Mouse (Mus musculus) MEL (cell line): ENCODE measurements around the gene Myo9b. TPM values are rescaled to one million over a fixed set of nuclear protein-coding genes. Genes with fewer than 3 reads are reported as not detected.

Experiments
- DNase-seq: peaks from one replicate; pipeline ENCODE4 v3.0.0; 2011; ENCODE audit warnings: low read depth, low spot score
- H3K27ac ChIP-seq: 2 replicates; pipeline ENCODE4 v1.5.1; 2012; ENCODE audit warnings: low read depth, mild to moderate bottlenecking, control low read depth, low read length, moderate library complexity; ENCODE audit not compliant: control insufficient read depth
- H3K27me3 ChIP-seq, 2 experiments: fragments of 150-350 bp in 1 of 2; sonication (generic) in 1 of 2; 2 replicates each; pipeline ENCODE4 v1.6.1; 2012; ENCODE audit warnings: low read length in 2 of 2, mild to moderate bottlenecking in 2 of 2, improper control_type of control experiment in 1 of 2, moderate library complexity in 1 of 2; ENCODE audit not compliant: insufficient read depth in 2 of 2, control insufficient read depth in 1 of 2
- H3K36me3 ChIP-seq, 2 experiments: 2 replicates each; pipeline ENCODE4 v1.6.1; 2012 to 2014; ENCODE audit warnings: low read length in 2 of 2, improper control_type of control experiment in 1 of 2, inconsistent platforms in 1 of 2, mild to moderate bottlenecking in 1 of 2; ENCODE audit not compliant: insufficient read depth in 2 of 2, control insufficient read depth in 1 of 2
- H3K4me1 ChIP-seq, 2 experiments: fragments of 150-350 bp in 1 of 2; sonication (generic) in 1 of 2; 2 replicates each; pipeline ENCODE4 v1.6.1; 2012; ENCODE audit warnings: low read length in 2 of 2, improper control_type of control experiment in 1 of 2, mild to moderate bottlenecking in 1 of 2; ENCODE audit not compliant: insufficient read depth in 2 of 2, control insufficient read depth in 1 of 2
- H3K4me3 ChIP-seq, 2 experiments: fragments of 150-350 bp in 1 of 2; sonication (generic) in 1 of 2; 2 replicates each; pipeline ENCODE4 v1.5.1; 2012; ENCODE audit warnings: low read depth in 2 of 2, low read length in 2 of 2, mild to moderate bottlenecking in 2 of 2, moderate library complexity in 2 of 2, control low read depth in 1 of 2, improper control_type of control experiment in 1 of 2; ENCODE audit not compliant: control insufficient read depth in 1 of 2, insufficient read depth in 1 of 2
- H3K79me2 ChIP-seq: 2 replicates; pipeline ENCODE4 v1.6.1; 2012; ENCODE audit warnings: mild to moderate bottlenecking, low read length, moderate library complexity; ENCODE audit not compliant: control insufficient read depth, poor library complexity, insufficient read depth
- H3K9ac ChIP-seq: 2 replicates; pipeline ENCODE4 v1.6.1; 2012; ENCODE audit warnings: low read depth, mild to moderate bottlenecking, control low read depth, low read length, moderate library complexity; ENCODE audit not compliant: control insufficient read depth, poor library complexity, severe bottlenecking
- H3K9me3 ChIP-seq: fragments of 150-350 bp; sonication (generic); replicated peaks from 2 replicates; pipeline ENCODE4 v1.6.1; 2012; ENCODE audit warnings: mild to moderate bottlenecking, low read length, improper control_type of control experiment, moderate library complexity; ENCODE audit not compliant: insufficient read depth
- CTCF ChIP-seq, 3 experiments: IDR thresholded peaks in 2 of 3; conservative IDR thresholded peaks in 1 of 3; 2 replicates each; pipeline ENCODE4 v1.5.1; 2011 to 2012; ENCODE audit warnings: low read length in 3 of 3, low read depth in 2 of 3, mild to moderate bottlenecking in 2 of 3, improper control_type of control experiment in 1 of 3, inconsistent platforms in 1 of 3, mixed read lengths in 1 of 3, moderate library complexity in 1 of 3; ENCODE audit not compliant: control insufficient read depth in 1 of 3, insufficient read depth in 1 of 3, poor library complexity in 1 of 3, severe bottlenecking in 1 of 3
- E2F4 ChIP-seq: IDR thresholded peaks from 2 replicates; pipeline ENCODE4 v1.6.1; 2011; ENCODE audit warnings: low read depth, low read length, improper control_type of control experiment, borderline replicate concordance
- GABPA ChIP-seq: IDR thresholded peaks from 2 replicates; pipeline ENCODE4 v1.6.1; 2012; ENCODE audit warnings: low read depth, mild to moderate bottlenecking, inconsistent platforms, low read length, improper control_type of control experiment, moderate library complexity
- GATA1 ChIP-seq: IDR thresholded peaks from 2 replicates; pipeline ENCODE4 v1.6.1; 2011; ENCODE audit warnings: low read depth, low read length, improper control_type of control experiment
- MAFK ChIP-seq: IDR thresholded peaks from 2 replicates; pipeline ENCODE4 v1.6.1; 2011; ENCODE audit warnings: low read depth, mild to moderate bottlenecking, low read length, improper control_type of control experiment, borderline replicate concordance
- MAZ ChIP-seq: IDR thresholded peaks from 2 replicates; pipeline ENCODE4 v1.6.1; 2012; ENCODE audit warnings: low read depth, mild to moderate bottlenecking, inconsistent platforms, low read length, improper control_type of control experiment
- MEF2A ChIP-seq: IDR thresholded peaks from 2 replicates; pipeline ENCODE4 v1.6.1; 2014; ENCODE audit warnings: low read depth, mild to moderate bottlenecking, inconsistent platforms, low read length, improper control_type of control experiment; ENCODE audit not compliant: poor library complexity, insufficient replicate concordance, severe bottlenecking; ENCODE audit errors: extremely low read depth
- MXI1 ChIP-seq: IDR thresholded peaks from 2 replicates; pipeline ENCODE4 v1.6.1; 2011; ENCODE audit warnings: mild to moderate bottlenecking, low read depth, low read length, improper control_type of control experiment
- MYB ChIP-seq: IDR thresholded peaks from 2 replicates; pipeline ENCODE4 v1.6.1; 2011; ENCODE audit warnings: mild to moderate bottlenecking, low read depth, low read length, improper control_type of control experiment
- NELFE ChIP-seq: IDR thresholded peaks from 2 replicates; pipeline ENCODE4 v1.6.1; 2011; ENCODE audit warnings: low read depth, low read length, improper control_type of control experiment
- NRF1 ChIP-seq: IDR thresholded peaks from 2 replicates; pipeline ENCODE4 v1.6.1; 2014; ENCODE audit warnings: low read depth, mild to moderate bottlenecking, inconsistent platforms, low read length, improper control_type of control experiment, moderate library complexity; ENCODE audit not compliant: poor library complexity, insufficient read depth, severe bottlenecking
- POLR2A ChIP-seq, 2 experiments: IDR thresholded peaks; 2 replicates each; pipeline ENCODE4 v1.6.1; 2011 to 2012; ENCODE audit warnings: low read length in 2 of 2, mild to moderate bottlenecking in 2 of 2, control low read depth in 1 of 2, improper control_type of control experiment in 1 of 2, low read depth in 1 of 2, moderate library complexity in 1 of 2; ENCODE audit not compliant: control insufficient read depth in 1 of 2, insufficient read depth in 1 of 2, poor library complexity in 1 of 2
- POLR2AphosphoS2 ChIP-seq: IDR thresholded peaks from 2 replicates; pipeline ENCODE4 v1.6.1; 2011; ENCODE audit warnings: low read length, improper control_type of control experiment
- POLR2AphosphoS5 ChIP-seq: IDR thresholded peaks from 2 replicates; pipeline ENCODE4 v1.6.1; 2012; ENCODE audit warnings: low read depth, borderline replicate concordance, mild to moderate bottlenecking, inconsistent platforms, low read length, moderate library complexity, mixed read lengths
- RAD21 ChIP-seq: IDR thresholded peaks from 2 replicates; pipeline ENCODE4 v1.6.1; 2011; ENCODE audit warnings: mild to moderate bottlenecking, low read depth, low read length, improper control_type of control experiment
- SIN3A ChIP-seq: IDR thresholded peaks from 2 replicates; pipeline ENCODE4 v1.6.1; 2012; ENCODE audit warnings: low read length, improper control_type of control experiment, inconsistent platforms
- SMC3 ChIP-seq: IDR thresholded peaks from 2 replicates; pipeline ENCODE4 v1.6.1; 2011; ENCODE audit warnings: low read depth, low read length, improper control_type of control experiment
- USF1 ChIP-seq: IDR thresholded peaks from 2 replicates; pipeline ENCODE4 v1.6.1; 2014; ENCODE audit warnings: low read depth, mild to moderate bottlenecking, inconsistent platforms, low read length, improper control_type of control experiment, moderate library complexity
- ZMIZ1 ChIP-seq: IDR thresholded peaks from 2 replicates; pipeline ENCODE4 v1.6.1; 2012; ENCODE audit warnings: low read depth, mild to moderate bottlenecking, inconsistent platforms, low read length, improper control_type of control experiment, moderate library complexity
- ZNF384 ChIP-seq: IDR thresholded peaks from 2 replicates; pipeline ENCODE4 v1.6.1; 2012; ENCODE audit warnings: low read depth, mild to moderate bottlenecking, inconsistent platforms, low read length, improper control_type of control experiment
- polyA plus RNA-seq, 2 experiments: library from polyadenylated mRNA; stranded (reverse) in 1 of 2; unstranded in 1 of 2; fragments of >175 nt in 1 of 2; fragments of >200 nt in 1 of 2; gene quantifications; 2 replicates each; pipeline versions ENCODE4 v1.2.1 to v1.2.4; 2012; ENCODE audit warnings: low replicate concordance in 2 of 2, low read depth in 1 of 2; ENCODE audit not compliant: insufficient read length in 2 of 2, insufficient read depth in 1 of 2, missing spikeins in 1 of 2
- total RNA-seq: library from RNA; depleted of rRNA; stranded (reverse); fragments of 300-350 nt; gene quantifications from 2 replicates; pipeline ENCODE4 v1.2.3, GENCODE M21; 2012

Myo9b gene
- total and polyA plus RNA-seq, 3 experiments = 35.8 to 54.8 (median 52.3) TPM

GRCm38 (mm10) chr8:71351520-71351919 is 79.0 kb downstream of the Myo9b start:
- no peak for DNase-seq
- no peak for TF ChIP-seq MEF2A
- no peak for TF ChIP-seq POLR2AphosphoS2
- TF ChIP-seq SMC3 = no peak
- no peak for TF ChIP-seq ZMIZ1
- TF ChIP-seq GATA1 = no peak
- TF ChIP-seq GABPA = no peak
- no peak for TF ChIP-seq RAD21
- no peak for TF ChIP-seq NELFE
- TF ChIP-seq MAZ = no peak
- no peak for TF ChIP-seq SIN3A
- TF ChIP-seq MYB = no peak
- TF ChIP-seq E2F4 = no peak
- TF ChIP-seq NRF1 = no peak
- TF ChIP-seq POLR2AphosphoS5 = no peak
- TF ChIP-seq MAFK = no peak
- TF ChIP-seq USF1 = no peak
- TF ChIP-seq POLR2A (IDR thresholded peaks at IDR 0.05; ENCODE audit: control insufficient read depth in 1 of 2, insufficient read depth in 1 of 2, low read depth in 1 of 2, low read length in 2 of 2, poor library complexity in 1 of 2) = no peak
- H3K9ac ChIP-seq = no peak overlapping the region
- no peaks in the 10 kb centered on the region for H3K9me3 ChIP-seq
- H3K4me1 ChIP-seq = no peaks in the 10 kb centered on the region
- H3K27me3 ChIP-seq = no peaks in the 10 kb centered on the region
- peaks cover 0 to 4% of the 10 kb centered on the region in 2 experiments; a peak in 2 of 4 replicates for H3K36me3 ChIP-seq
- no peaks in the 10 kb centered on the region for H3K79me2 ChIP-seq
- no peak overlapping the region for H3K4me3 ChIP-seq
- H3K27ac ChIP-seq = no peak overlapping the region

- no peak overlapping the region for H3K9ac ChIP-seq
- TF ChIP-seq MXI1 (no peak), ZNF384 (no peak), CTCF (IDR thresholded peaks at IDR 0.05 in 2 of 3, conservative IDR thresholded peaks at IDR 0.05 in 1 of 3; ENCODE audit: control insufficient read depth in 1 of 3, insufficient read depth in 1 of 3, low read depth in 2 of 3, low read length in 3 of 3, poor library complexity in 1 of 3, severe bottlenecking in 1 of 3) (peak in 1 of 3 experiments; percentile 10; a peak in 1 of 6 replicates), GATA1 (no peak)
- H3K27ac ChIP-seq = no peak overlapping the region
- H3K4me1 ChIP-seq = no peaks in the 10 kb centered on the region
- H3K27me3 ChIP-seq = no peaks in the 10 kb centered on the region
- H3K36me3 ChIP-seq = peaks cover 0 to 2% of the 10 kb centered on the region in 2 experiments; a peak in 1 of 4 replicates
- DNase-seq = no peak
- H3K9me3 ChIP-seq = no peaks in the 10 kb centered on the region
- H3K79me2 ChIP-seq = no peaks in the 10 kb centered on the region
- no peak overlapping the region for H3K4me3 ChIP-seq
Measured at GRCm38 (mm10) chr8:71358026-71358425, 85.5 kb downstream of the Myo9b start.
